Mouse (Mus musculus): ENCODE measurements around the gene Cpm. TPM values are rescaled to one million over a fixed set of nuclear protein-coding genes. Genes with fewer than 3 reads are reported as not detected.

Gene Cpm
- total RNA-seq, 1 experiment, result 4.8 TPM

DNA sequence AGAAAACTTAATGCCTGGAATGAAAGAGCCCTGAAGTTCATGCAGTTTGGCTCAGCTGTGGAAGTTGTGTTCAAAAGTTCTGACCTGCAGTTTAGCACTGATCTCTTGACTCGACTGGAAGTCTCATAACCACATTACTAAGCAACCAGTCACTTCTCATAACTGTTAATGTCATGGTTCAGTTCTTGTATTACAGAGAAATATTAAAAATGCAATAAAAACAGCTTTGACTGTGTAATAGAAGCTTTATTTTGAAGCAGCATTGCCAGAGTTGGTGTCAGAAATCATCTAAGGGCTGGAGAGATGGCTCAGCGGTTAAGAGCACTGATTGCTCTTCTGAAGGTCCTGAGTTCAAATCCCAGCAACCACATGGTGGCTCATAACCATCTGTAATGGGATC is 1.5 kb downstream of the Cpm start:
- H3K36me3 ChIP-seq (ENCODE audit: control insufficient read depth, insufficient read depth, low read length, poor library complexity, severe bottlenecking), result no peaks in the 10 kb centered on the region
- no peak overlapping the region for H3K27ac ChIP-seq (ENCODE audit: insufficient read depth, low read depth, low read length, poor library complexity, severe bottlenecking)
- no peak overlapping the region for H3K9ac ChIP-seq (ENCODE audit: insufficient read depth, low read depth, low read length, poor library complexity, severe bottlenecking)
- in situ Hi-C loops (cut with MboI; ENCODE audit: low sequenced_read_pairs in 2 of 2, unreplicated experiment in 2 of 2), result no loop called here
- TF ChIP-seq CHD2 (IDR thresholded peaks at IDR 0.05; ENCODE audit: low read depth, low read length) (no peak), ZC3H11A (IDR thresholded peaks at IDR 0.05; ENCODE audit: borderline replicate concordance, low read depth, low read length) (no peak), ZNF384 (IDR thresholded peaks at IDR 0.05; ENCODE audit: low read depth, low read length) (no peak), HCFC1 (IDR thresholded peaks at IDR 0.05; ENCODE audit: borderline replicate concordance, insufficient read depth, low read length) (no peak), MAFK (IDR thresholded peaks at IDR 0.05; ENCODE audit: insufficient read depth, low read depth, low read length) (no peak)
- H3K4me1 ChIP-seq (ENCODE audit: control insufficient read depth in 2 of 2, insufficient read depth in 2 of 2, low read length in 2 of 2, poor library complexity in 1 of 2), result peaks cover 0 to 3% of the 10 kb centered on the region in 2 experiments; a peak in 1 of 4 replicates
- no peaks in the 10 kb centered on the region for H3K9me3 ChIP-seq (ENCODE audit: control insufficient read depth, insufficient read depth, low read depth, low read length)
- no peak overlapping the region for H3K4me3 ChIP-seq (ENCODE audit: insufficient read depth in 1 of 2, low read depth in 1 of 2, low read length in 2 of 2, poor library complexity in 1 of 2, severe bottlenecking in 1 of 2)
- DNase-seq (ENCODE audit: low read depth, low spot score), result no peak

DNA sequence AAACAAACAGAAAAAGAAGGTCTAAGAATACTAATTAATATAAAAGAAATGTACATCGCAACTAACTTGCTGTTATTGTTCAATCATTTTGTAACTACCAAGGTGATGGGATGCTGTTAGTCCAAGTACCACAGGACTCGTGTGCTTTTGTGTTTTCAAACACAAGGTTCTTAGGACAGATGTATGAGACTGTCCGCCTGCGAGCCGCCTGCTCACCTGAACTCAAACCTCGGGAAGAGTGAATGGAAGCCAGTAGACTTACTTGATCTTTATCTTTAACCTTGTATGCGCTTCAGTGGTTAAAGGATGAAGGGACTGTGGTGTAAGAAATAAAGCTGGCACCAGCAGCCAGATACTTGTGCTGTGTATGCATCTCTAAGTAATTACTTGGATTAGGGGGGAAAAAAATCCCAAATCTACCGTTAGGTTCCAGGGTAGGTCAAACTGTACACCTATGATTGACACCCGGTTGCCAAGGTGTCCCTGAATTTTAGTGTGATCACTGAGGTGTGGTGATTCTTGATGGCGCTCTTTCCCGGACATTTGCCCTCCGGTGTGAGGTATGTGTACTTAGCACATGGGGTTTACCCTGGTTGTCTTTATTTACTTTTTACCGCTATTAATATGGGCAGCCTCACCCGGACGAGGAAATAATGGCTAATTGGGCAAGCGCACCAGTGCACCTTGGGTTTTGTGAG is 2.4 kb downstream of the Cpm start:
- no peak overlapping the region for H3K9ac ChIP-seq (ENCODE audit: insufficient read depth, low read depth, low read length, poor library complexity, severe bottlenecking)
- no peak overlapping the region for H3K4me3 ChIP-seq (ENCODE audit: insufficient read depth in 1 of 2, low read depth in 1 of 2, low read length in 2 of 2, poor library complexity in 1 of 2, severe bottlenecking in 1 of 2)
- in situ Hi-C loops (cut with MboI; ENCODE audit: low sequenced_read_pairs in 2 of 2, unreplicated experiment in 2 of 2), result no loop called here
- no peaks in the 10 kb centered on the region for H3K9me3 ChIP-seq (ENCODE audit: control insufficient read depth, insufficient read depth, low read depth, low read length)
- no peaks in the 10 kb centered on the region for H3K36me3 ChIP-seq (ENCODE audit: control insufficient read depth, insufficient read depth, low read length, poor library complexity, severe bottlenecking)
- TF ChIP-seq ZNF384 (IDR thresholded peaks at IDR 0.05; ENCODE audit: low read depth, low read length) (no peak), CHD2 (IDR thresholded peaks at IDR 0.05; ENCODE audit: low read depth, low read length) (no peak), ZC3H11A (IDR thresholded peaks at IDR 0.05; ENCODE audit: borderline replicate concordance, low read depth, low read length) (no peak), MAFK (IDR thresholded peaks at IDR 0.05; ENCODE audit: insufficient read depth, low read depth, low read length) (no peak), HCFC1 (IDR thresholded peaks at IDR 0.05; ENCODE audit: borderline replicate concordance, insufficient read depth, low read length) (no peak)
- no peak overlapping the region for H3K27ac ChIP-seq (ENCODE audit: insufficient read depth, low read depth, low read length, poor library complexity, severe bottlenecking)
- H3K4me1 ChIP-seq (ENCODE audit: control insufficient read depth in 2 of 2, insufficient read depth in 2 of 2, low read length in 2 of 2, poor library complexity in 1 of 2), result peaks cover 0 to 3% of the 10 kb centered on the region in 2 experiments; a peak in 1 of 4 replicates
- DNase-seq (ENCODE audit: low read depth, low spot score), result no peak

DNA sequence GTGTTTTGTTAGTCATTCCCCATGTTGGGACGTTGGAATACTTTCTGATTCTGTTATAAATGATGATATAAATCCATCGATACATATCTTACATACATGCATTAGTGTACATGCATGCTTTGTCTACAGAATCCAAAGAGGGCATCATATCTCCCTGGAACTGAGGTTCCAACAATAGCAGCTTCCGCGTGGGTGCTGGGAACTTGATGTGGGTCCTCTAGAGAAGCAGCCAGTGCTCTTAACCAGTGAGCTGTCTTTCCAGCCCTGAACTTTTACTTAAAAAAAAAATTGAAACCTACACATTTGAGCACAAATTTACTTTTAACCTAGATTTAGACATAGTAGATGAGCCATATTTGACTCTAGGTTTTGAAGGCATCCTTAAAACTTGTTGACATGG is 3.1 kb downstream of the Cpm start:
- Histone ChIP-seq H3K27ac (ENCODE audit: insufficient read depth, low read depth, low read length, poor library complexity, severe bottlenecking) (no peak overlapping the region), H3K9ac (ENCODE audit: insufficient read depth, low read depth, low read length, poor library complexity, severe bottlenecking) (no peak overlapping the region), H3K4me1 (ENCODE audit: control insufficient read depth in 2 of 2, insufficient read depth in 2 of 2, low read length in 2 of 2, poor library complexity in 1 of 2) (peaks cover 0 to 3% of the 10 kb centered on the region in 2 experiments; a peak in 1 of 4 replicates), H3K4me3 (ENCODE audit: insufficient read depth in 1 of 2, low read depth in 1 of 2, low read length in 2 of 2, poor library complexity in 1 of 2, severe bottlenecking in 1 of 2) (no peak overlapping the region), H3K9me3 (ENCODE audit: control insufficient read depth, insufficient read depth, low read depth, low read length) (no peaks in the 10 kb centered on the region), H3K36me3 (ENCODE audit: control insufficient read depth, insufficient read depth, low read length, poor library complexity, severe bottlenecking) (no peaks in the 10 kb centered on the region)
- DNase-seq (ENCODE audit: low read depth, low spot score), result no peak
- in situ Hi-C loops (cut with MboI; ENCODE audit: low sequenced_read_pairs in 2 of 2, unreplicated experiment in 2 of 2), result no loop called here
- TF ChIP-seq ZNF384 (IDR thresholded peaks at IDR 0.05; ENCODE audit: low read depth, low read length) (no peak), ZC3H11A (IDR thresholded peaks at IDR 0.05; ENCODE audit: borderline replicate concordance, low read depth, low read length) (no peak), CHD2 (IDR thresholded peaks at IDR 0.05; ENCODE audit: low read depth, low read length) (no peak), HCFC1 (IDR thresholded peaks at IDR 0.05; ENCODE audit: borderline replicate concordance, insufficient read depth, low read length) (no peak), MAFK (IDR thresholded peaks at IDR 0.05; ENCODE audit: insufficient read depth, low read depth, low read length) (no peak)

DNA sequence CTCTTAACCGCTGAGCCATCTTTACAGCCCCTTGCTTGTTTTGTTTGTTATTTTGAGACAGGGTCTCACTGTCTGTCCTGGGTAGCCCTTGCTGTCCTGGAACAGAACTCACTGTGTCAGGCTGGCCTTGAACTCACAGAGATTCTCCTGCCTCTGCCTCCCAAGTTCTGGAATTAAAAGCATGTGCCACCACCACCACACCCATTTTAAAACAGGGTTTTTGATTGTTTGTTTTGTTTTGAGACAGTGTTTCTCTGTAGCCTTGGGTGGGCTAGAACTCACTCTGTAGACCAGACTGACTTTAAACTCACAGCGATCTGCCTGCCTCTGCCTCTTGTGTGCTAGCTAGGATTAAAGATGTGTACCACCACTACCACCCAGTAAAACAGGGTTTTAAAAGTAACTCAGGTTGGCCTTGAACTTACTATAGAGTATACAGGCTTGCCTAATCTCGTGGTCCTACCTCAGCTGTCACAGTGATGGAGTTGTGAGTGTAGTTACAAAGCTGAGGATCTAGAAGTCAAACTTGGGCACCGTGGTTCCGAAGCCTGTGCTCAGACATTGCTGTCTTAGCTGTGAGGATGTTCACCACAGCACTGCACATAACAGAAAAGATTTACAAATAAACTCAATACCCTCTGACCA is 4.4 kb downstream of the Cpm start:
- Histone ChIP-seq H3K36me3 (ENCODE audit: control insufficient read depth, insufficient read depth, low read length, poor library complexity, severe bottlenecking) (no peaks in the 10 kb centered on the region), H3K9me3 (ENCODE audit: control insufficient read depth, insufficient read depth, low read depth, low read length) (no peaks in the 10 kb centered on the region), H3K9ac (ENCODE audit: insufficient read depth, low read depth, low read length, poor library complexity, severe bottlenecking) (no peak overlapping the region), H3K27ac (ENCODE audit: insufficient read depth, low read depth, low read length, poor library complexity, severe bottlenecking) (no peak overlapping the region), H3K4me3 (ENCODE audit: insufficient read depth in 1 of 2, low read depth in 1 of 2, low read length in 2 of 2, poor library complexity in 1 of 2, severe bottlenecking in 1 of 2) (no peak overlapping the region), H3K4me1 (ENCODE audit: control insufficient read depth in 2 of 2, insufficient read depth in 2 of 2, low read length in 2 of 2, poor library complexity in 1 of 2) (peaks cover 0 to 2% of the 10 kb centered on the region in 2 experiments; a peak in 1 of 4 replicates)
- TF ChIP-seq MAFK (IDR thresholded peaks at IDR 0.05; ENCODE audit: insufficient read depth, low read depth, low read length) (no peak), ZNF384 (IDR thresholded peaks at IDR 0.05; ENCODE audit: low read depth, low read length) (no peak), CHD2 (IDR thresholded peaks at IDR 0.05; ENCODE audit: low read depth, low read length) (no peak), ZC3H11A (IDR thresholded peaks at IDR 0.05; ENCODE audit: borderline replicate concordance, low read depth, low read length) (no peak), HCFC1 (IDR thresholded peaks at IDR 0.05; ENCODE audit: borderline replicate concordance, insufficient read depth, low read length) (no peak)
- DNase-seq (ENCODE audit: low read depth, low spot score), result no peak
- in situ Hi-C loops (cut with MboI; ENCODE audit: low sequenced_read_pairs in 2 of 2, unreplicated experiment in 2 of 2), result no loop called here
